Mouse (Mus musculus) cortical plate, adult 2 months (tissue): Measurements from ENCODE around the gene Serp2.

Experiments used
- CTCF ChIP-seq: fragments of 200-500 bp; IDR thresholded peaks from 2 replicates; pipeline ENCODE4 v1.5.1; 2011; ENCODE audit warnings: mild to moderate bottlenecking, control low read depth, low read length; ENCODE audit not compliant: insufficient read depth; ENCODE audit errors: extremely low read depth
- POLR2A ChIP-seq: fragments of 200-500 bp; IDR thresholded peaks from 2 replicates; pipeline ENCODE4 v1.6.1; 2011; ENCODE audit warnings: mild to moderate bottlenecking, low read length, control low read depth; ENCODE audit not compliant: insufficient read depth; ENCODE audit errors: extremely low read depth

DNA sequence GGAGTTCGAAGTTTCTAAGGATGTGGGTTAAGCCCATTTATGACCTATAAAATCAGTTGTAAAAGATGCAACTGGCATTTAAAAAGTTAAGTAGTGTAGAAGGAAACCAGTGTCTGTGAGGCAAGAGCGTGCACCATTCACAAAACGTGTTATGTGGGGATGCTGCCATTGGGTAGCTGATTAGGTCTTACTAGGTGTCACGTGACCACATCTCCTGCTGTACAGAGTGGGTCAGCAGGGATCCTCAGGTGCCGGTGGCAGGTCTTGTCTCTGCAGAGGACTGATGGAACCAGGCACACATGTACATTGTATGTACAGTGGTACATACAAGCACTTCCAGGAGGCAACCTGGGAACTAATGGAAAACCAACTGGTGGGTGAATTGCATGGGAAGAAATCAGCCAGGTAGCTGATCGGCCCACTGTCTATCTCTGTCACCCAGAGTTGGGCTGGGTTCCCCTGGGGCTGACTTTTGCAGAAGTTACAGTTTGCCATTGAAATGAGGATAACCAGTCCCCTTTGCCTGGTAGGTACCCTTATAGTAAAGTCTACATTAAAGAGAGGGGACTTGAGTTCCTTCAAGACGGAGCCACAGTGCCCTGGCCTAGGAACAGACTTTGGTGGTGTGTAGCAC, 25.5 kb downstream of the Serp2 start:
- TF ChIP-seq CTCF (no peak), POLR2A (no peak)
